Comparison of ENCODE assay signal across 9 mouse cellular contexts in genomic region chr13:12589003-12589402, GRCm38 (mm10). TPM values are rescaled to one million over a fixed set of nuclear protein-coding genes. Genes with fewer than 3 reads are reported as not detected.
DNase-seq lines count a peak whose midpoint lies in the region; ATAC-seq lines count a peak whose summit lies in the region.
"Had no signal": no experiment of that assay in that cellular context is flagged by ENCODE, and none has a peak within 500 bp of the region (broad histone marks: within the 10 kb centered on the region; RNA-seq: fewer than 3 reads in every experiment).

No protein-coding gene starts in this region.

- WGBS in hindbrain, embryonic 14.5 days = 6% methylated on average over 3 of the region's 3 CpGs
- 9% methylated on average over 3 of the region's 3 CpGs for WGBS in hindbrain, embryonic 16.5 days

- no peak overlapping the region for H3K4me2 ChIP-seq in hindbrain, embryonic 14.5 days (replicated peaks)
- H3K4me2 ChIP-seq in hindbrain, embryonic 16.5 days (ENCODE audit: low read length) = no peak overlapping the region
- H3K4me2 ChIP-seq: embryonic facial prominence, embryonic 15.5 days had no signal

- H3K4me3 ChIP-seq in hindbrain, embryonic 14.5 days (replicated peaks; ENCODE audit: low read length) = no peak overlapping the region
- no peak overlapping the region for H3K4me3 ChIP-seq in hindbrain, embryonic 16.5 days (ENCODE audit: low read length)
- H3K4me3 ChIP-seq: embryonic facial prominence, embryonic 15.5 days had no signal

- no peak overlapping the region for H3K9ac ChIP-seq in hindbrain, embryonic 14.5 days
- no peak overlapping the region for H3K9ac ChIP-seq in hindbrain, embryonic 16.5 days (ENCODE audit: low read depth, low read length)
- H3K9ac ChIP-seq: embryonic facial prominence, embryonic 15.5 days had no signal

- no peaks in the 10 kb centered on the region for H3K4me1 ChIP-seq in hindbrain, embryonic 14.5 days (replicated peaks; ENCODE audit: control insufficient read depth, insufficient read depth, low read length)
- H3K4me1 ChIP-seq in hindbrain, embryonic 16.5 days (ENCODE audit: control insufficient read depth, insufficient read depth, low read depth, low read length) = no peaks in the 10 kb centered on the region
- H3K4me1 ChIP-seq: embryonic facial prominence, embryonic 15.5 days had no signal

- no peaks in the 10 kb centered on the region for H3K9me3 ChIP-seq in hindbrain, embryonic 14.5 days (ENCODE audit: control insufficient read depth, low read length)
- H3K9me3 ChIP-seq in hindbrain, embryonic 16.5 days (ENCODE audit: control insufficient read depth, low read length) = no peaks in the 10 kb centered on the region
- H3K9me3 ChIP-seq: embryonic facial prominence, embryonic 15.5 days had no signal

- H3K27ac ChIP-seq in hindbrain, embryonic 14.5 days = no peak overlapping the region
- H3K27ac ChIP-seq in hindbrain, embryonic 16.5 days (ENCODE audit: low read depth, low read length) = no peak overlapping the region
- H3K27ac ChIP-seq: embryonic facial prominence, embryonic 15.5 days had no signal

- H3K36me3 ChIP-seq in hindbrain, embryonic 14.5 days (replicated peaks; ENCODE audit: control insufficient read depth, insufficient read depth) = peaks cover 10% of the 10 kb centered on the region
- H3K36me3 ChIP-seq in hindbrain, embryonic 16.5 days (ENCODE audit: control insufficient read depth, insufficient read depth, low read length) = no peaks in the 10 kb centered on the region
- H3K36me3 ChIP-seq: embryonic facial prominence, embryonic 15.5 days had no signal

- no peaks in the 10 kb centered on the region for H3K27me3 ChIP-seq in hindbrain, embryonic 14.5 days (ENCODE audit: control insufficient read depth, insufficient read depth, low read length)
- no peaks in the 10 kb centered on the region for H3K27me3 ChIP-seq in hindbrain, embryonic 16.5 days (replicated peaks; ENCODE audit: control insufficient read depth, insufficient read depth, low read length)
- H3K27me3 ChIP-seq: embryonic facial prominence, embryonic 15.5 days had no signal

- DNase-seq in hindbrain, embryonic 14.5 days (ENCODE audit: low spot score) = peak; percentile 74
- peak; percentile 39 for DNase-seq in MEL-GATA-1-ER (ENCODE audit: extremely low read depth, low read depth)
- DNase-seq in cerebellum, postnatal 14 days = peak; percentile 12 to 52
- peak; percentile 4 to 28 for DNase-seq in heart, adult 9 months (ENCODE audit: low spot score in 2 of 2)
- DNase-seq in layer of hippocampus, postnatal 14 days (ENCODE audit: low spot score in 2 of 2) = peak; percentile 12 to 24
- peak; percentile 34 for DNase-seq in testis, postnatal 14 days (ENCODE audit: low spot score)

- ATAC-seq in hindbrain, embryonic 14.5 days (ENCODE audit: low FRiP score) = no peak; the same call in 1 of the 2 replicates
- ATAC-seq in hindbrain, embryonic 16.5 days = no peak
- peak; percentile 86 for ATAC-seq in megakaryocyte-erythroid progenitor cell, adult 5-6 weeks (replicated peaks; ENCODE audit: low FRiP score, low TSS enrichment, poor library complexity, severe bottlenecking)

RNA-seq across cellular contexts. Expression of gene Ero1lb, which starts 23.3 kb away (rescaled TPM):
- polyA plus RNA-seq in hindbrain, embryonic 14.5 days (2014; fragmentation: Nextera tagmentation; extraction: Ambion mirVana) = 19.3 and 21.6 TPM in 2 replicates
- polyA plus RNA-seq in hindbrain, embryonic 16.5 days (2015; fragmentation: Nextera tagmentation; extraction: Ambion mirVana) = 16.7 TPM in 2 replicates
- total RNA-seq in layer of hippocampus, postnatal 14 days (2021) = 10 to 100 TPM; 11.2 TPM
- 1.6 and 2.8 TPM in 2 replicates for total RNA-seq in megakaryocyte-erythroid progenitor cell, adult 5-6 weeks (2014; fragmentation: Nextera tagmentation)
- 2.3 and 5.0 TPM in 2 replicates for total RNA-seq in megakaryocyte-erythroid progenitor cell, adult 5-6 weeks (2017)

Comparison
In these comparisons a context has a peak if more than half of its experiments do, and no peak if none do; other contexts are left out.
1. DNase-seq: peak in every context shown above with its lines; median percentile 74 in hindbrain, embryonic 14.5 days; 39 in MEL-GATA-1-ER; 34 in testis, postnatal 14 days; 32 in cerebellum, postnatal 14 days; 18 in layer of hippocampus, postnatal 14 days; 16 in heart, adult 9 months.